19 mouse cellular contexts compared by ENCODE assay signal in genomic region chr6:38672011-38672410, GRCm38 (mm10). TPM values are rescaled to one million over a fixed set of nuclear protein-coding genes. Genes with fewer than 3 reads are reported as not detected.
A peak's percentile ranks its signal among the peaks of the same experiment; 100 is the strongest.
DNase-seq lines count a peak whose midpoint lies in the region; TF ChIP-seq lines count a peak whose summit lies in the region.
"Had no signal": no experiment of that assay in that cellular context is flagged by ENCODE, and none has a peak within 500 bp of the region (broad histone marks: within the 10 kb centered on the region; RNA-seq: fewer than 3 reads in every experiment).

No protein-coding gene starts in this region.

- no peaks in the 10 kb centered on the region for H3K9me3 ChIP-seq in MEL (replicated peaks; ENCODE audit: insufficient read depth, low read length)
- H3K9me3 ChIP-seq: G1E had no signal

- no peak for TF ChIP-seq CTCF in MEL (IDR thresholded peaks at IDR 0.05 in 2 of 3, conservative IDR thresholded peaks at IDR 0.05 in 1 of 3; ENCODE audit: control insufficient read depth in 1 of 3, insufficient read depth in 1 of 3, low read depth in 2 of 3, low read length in 3 of 3, poor library complexity in 1 of 3, severe bottlenecking in 1 of 3)

- H3K4me3 ChIP-seq in MEL (ENCODE audit: control insufficient read depth in 1 of 2, insufficient read depth in 1 of 2, low read depth in 2 of 2, low read length in 2 of 2): no peak overlapping the region

- H3K4me1 ChIP-seq in MEL (ENCODE audit: control insufficient read depth in 1 of 2, insufficient read depth in 2 of 2, low read length in 2 of 2): peaks cover 14 to 33% of the 10 kb centered on the region in 2 experiments

- H3K27me3 ChIP-seq in MEL (ENCODE audit: control insufficient read depth in 1 of 2, insufficient read depth in 2 of 2, low read length in 2 of 2): no peaks in the 10 kb centered on the region
- H3K27me3 ChIP-seq: CH12.LX, Patski had no signal

- H3K79me2 ChIP-seq in MEL (ENCODE audit: control insufficient read depth, insufficient read depth, low read length, poor library complexity): no peaks in the 10 kb centered on the region; the same call in 1 of the 2 replicates

- H3K9ac ChIP-seq in MEL (ENCODE audit: control insufficient read depth, low read depth, low read length, poor library complexity, severe bottlenecking): no peak overlapping the region

- H3K27ac ChIP-seq in MEL (ENCODE audit: control insufficient read depth, low read depth, low read length): peak overlapping the region; percentile 60

- TF ChIP-seq RAD21 in MEL (IDR thresholded peaks at IDR 0.05; ENCODE audit: low read depth, low read length): no peak

- TF ChIP-seq POLR2A in MEL (IDR thresholded peaks at IDR 0.05; ENCODE audit: control insufficient read depth in 1 of 2, insufficient read depth in 1 of 2, low read depth in 1 of 2, low read length in 2 of 2, poor library complexity in 1 of 2): no peak

- DNase-seq in MEL (ENCODE audit: low read depth, low spot score): peak; percentile 36
- no peak for DNase-seq in yolk sac, embryonic 10.5 days (ENCODE audit: low spot score)
- DNase-seq: adrenal gland, adult 2 months; adrenal gland, adult 8-10 months; adrenal gland, postnatal 10 days; adrenal gland, postnatal 14 days; adrenal gland, postnatal 25 days; adrenal gland, postnatal 36 days; B cell, adult 2 months; cerebellum, adult 11 months; cerebellum, adult 11-12 months; cerebellum, adult 18-20 months; cerebellum, adult 2 months; cerebellum, adult 8-10 months had no signal

- peaks cover 0 to 24% of the 10 kb centered on the region in 2 experiments; a peak in 2 of 4 replicates for H3K36me3 ChIP-seq in MEL (ENCODE audit: control insufficient read depth in 1 of 2, insufficient read depth in 2 of 2, low read length in 2 of 2)
- H3K36me3 ChIP-seq: G1E had no signal

- peak in 1 of 2 experiments; percentile 22; a peak in 2 of 4 replicates for TF ChIP-seq EP300 in MEL (IDR thresholded peaks at IDR 0.05; ENCODE audit: low read depth in 1 of 2, low read length in 2 of 2)

TF ChIP-seq in MEL, 35 proteins besides CTCF, POLR2A, EP300 and RAD21:
- TF ChIP-seq MXI1 (IDR thresholded peaks at IDR 0.05; ENCODE audit: low read depth, low read length): no peak
- TF ChIP-seq ZNF384 (IDR thresholded peaks at IDR 0.05; ENCODE audit: low read depth, low read length): peak; percentile 91
- no peak for TF ChIP-seq GATA1 (IDR thresholded peaks at IDR 0.05; ENCODE audit: low read depth, low read length)
- no peak for TF ChIP-seq E2F4 (IDR thresholded peaks at IDR 0.05; ENCODE audit: borderline replicate concordance, low read depth, low read length)
- TF ChIP-seq TAL1 (IDR thresholded peaks at IDR 0.05; ENCODE audit: low read length): no peak
- no peak for TF ChIP-seq MYB (IDR thresholded peaks at IDR 0.05; ENCODE audit: low read depth, low read length)

RNA-seq across cellular contexts. Expression of gene Clec2l, which starts 9.1 kb away (rescaled TPM):
- 5.3 and 6.0 TPM in 2 replicates for total RNA-seq in MEL (2012; rRNA removed)
- 10 to 100 TPM in 1 of 2 experiments, not detected in 1; 10.4 TPM for polyA plus RNA-seq in MEL (2012; ENCODE audit: insufficient read depth in 1 of 2, insufficient read length in 2 of 2, low read depth in 1 of 2, low replicate concordance in 2 of 2, missing spikeins in 1 of 2)
- total RNA-seq: G1E had no signal
- polyA plus RNA-seq: activated CD4-positive, CD25-positive, alpha-beta regulatory T cell, adult 4 months; CD4-positive, CD25-positive, alpha-beta regulatory T cell, adult 4 months; G1E had no signal

RNA-seq across cellular contexts. Expression of gene Klrg2, which starts 35.0 kb away (rescaled TPM):
- total RNA-seq in MEL (2012; rRNA removed): 1.0 and 1.2 TPM in 2 replicates
- polyA plus RNA-seq in MEL (2012; ENCODE audit: insufficient read depth in 1 of 2, insufficient read length in 2 of 2, low read depth in 1 of 2, low replicate concordance in 2 of 2, missing spikeins in 1 of 2): 1 to 10 TPM in 1 of 2 experiments, not detected in 1; 6.2 TPM
- polyA plus RNA-seq: activated CD4-positive, CD25-positive, alpha-beta regulatory T cell, adult 4 months; CD4-positive, CD25-positive, alpha-beta regulatory T cell, adult 4 months had no signal
